16 mouse cellular contexts compared by ENCODE assay signal in genomic region chr12:112179687-112180086, GRCm38 (mm10). TPM values are rescaled to one million over a fixed set of nuclear protein-coding genes. Genes with fewer than 3 reads are reported as not detected.
"Had no signal": no experiment of that assay in that cellular context is flagged by ENCODE, and none has a peak within 500 bp of the region (broad histone marks: within the 10 kb centered on the region; RNA-seq: fewer than 3 reads in every experiment).

No protein-coding gene starts in this region.

- H3K27ac ChIP-seq: intestine, embryonic 15.5 days; kidney, postnatal 0 days; left cerebral cortex, adult 2 months; limb, embryonic 13.5 days; liver, embryonic 12.5 days; liver, embryonic 15.5 days; macrophage; midbrain, embryonic 13.5 days had no signal

- H3K4me1 ChIP-seq: liver, embryonic 12.5 days; liver, embryonic 15.5 days had no signal

- H3K9me3 ChIP-seq: intestine, embryonic 15.5 days; limb, embryonic 13.5 days; liver, embryonic 12.5 days; liver, embryonic 15.5 days; midbrain, embryonic 13.5 days had no signal

- H3K4me2 ChIP-seq: intestine, embryonic 15.5 days; limb, embryonic 13.5 days; liver, embryonic 12.5 days; liver, embryonic 15.5 days; midbrain, embryonic 13.5 days had no signal

- DNase-seq: kidney, adult 9 months; layer of hippocampus, postnatal 36 days; left cerebral cortex, postnatal 4 days; liver; lung, adult 18-20 months; thymus, adult 18-20 months; thymus, postnatal 36 days had no signal

- H3K36me3 ChIP-seq: intestine, embryonic 15.5 days; liver, embryonic 12.5 days; liver, embryonic 15.5 days had no signal

- H3K4me3 ChIP-seq: intestine, embryonic 15.5 days; left cerebral cortex, adult 2 months; limb, embryonic 13.5 days; liver, embryonic 12.5 days; liver, embryonic 15.5 days; midbrain, embryonic 13.5 days had no signal

- H3K27me3 ChIP-seq: intestine, embryonic 15.5 days; limb, embryonic 13.5 days; liver, embryonic 12.5 days; liver, embryonic 15.5 days; midbrain, embryonic 13.5 days had no signal

- ATAC-seq: intestine, embryonic 15.5 days; liver, embryonic 12.5 days; midbrain, embryonic 13.5 days had no signal

- H3K9ac ChIP-seq: intestine, embryonic 15.5 days; limb, embryonic 13.5 days; liver, embryonic 12.5 days; liver, embryonic 15.5 days; midbrain, embryonic 13.5 days had no signal

RNA-seq across cellular contexts. Expression of gene Kif26a, which starts 33.7 kb away (rescaled TPM):
- total RNA-seq: megakaryocyte, adult 5-6 weeks had no signal
- polyA plus RNA-seq: macrophage had no signal
